Mouse (Mus musculus) embryonic fibroblast, embryonic 13.5 days (primary cell): ENCODE measurements around the gene Trmu.

Experiments
- CTCF ChIP-seq: IDR thresholded peaks from 2 replicates; pipeline ENCODE4 v1.5.1; 2011; ENCODE audit warnings: mild to moderate bottlenecking, control low read depth, low read length, moderate library complexity, borderline replicate concordance; ENCODE audit not compliant: insufficient read depth
- POLR2A ChIP-seq: IDR thresholded peaks from 2 replicates; pipeline ENCODE4 v1.6.1; 2011; ENCODE audit warnings: low read depth, mild to moderate bottlenecking, control low read depth, low read length, moderate library complexity

DNA sequence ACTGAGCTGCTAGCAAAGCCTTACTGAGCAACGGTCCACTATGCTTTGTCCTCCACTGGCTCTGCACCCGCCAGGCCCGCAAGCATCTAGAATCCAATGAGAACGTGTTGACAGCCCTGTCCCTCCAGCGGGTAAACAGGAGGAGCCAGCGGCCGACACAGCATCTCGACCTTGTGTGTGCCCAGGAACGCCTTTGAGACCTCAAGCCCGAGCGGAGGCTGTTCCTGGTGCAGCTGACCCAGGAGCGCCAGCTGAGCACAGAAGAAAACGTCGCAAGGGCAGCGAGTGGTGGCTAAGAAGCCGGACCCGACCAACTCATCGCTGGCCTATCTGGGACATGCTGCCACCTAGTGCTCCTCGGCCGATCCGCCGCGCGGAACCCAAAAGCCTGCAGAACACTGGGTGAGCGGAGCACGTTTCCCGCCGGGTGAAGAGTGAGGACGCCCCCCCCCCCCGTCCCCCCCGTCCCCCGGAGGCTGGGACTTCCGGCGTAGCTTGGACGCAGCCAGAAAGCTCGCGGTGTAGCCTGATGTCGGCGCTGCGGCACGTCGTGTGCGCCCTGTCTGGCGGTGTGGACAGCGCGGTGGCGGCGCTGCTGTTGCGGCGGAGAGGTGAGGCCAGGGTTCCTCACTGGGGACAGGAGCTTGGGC lies at the start of gene Trmu:
- peak; percentile 91 for TF ChIP-seq POLR2A
- TF ChIP-seq CTCF, result peak; percentile 62; the same call in 1 of the 2 replicates
